Mouse (Mus musculus): ENCODE data around the gene Gm21732. TPM values are rescaled to one million over a fixed set of nuclear protein-coding genes. Genes with fewer than 3 reads are reported as not detected.
"Not testable (repeated sequence)": the region's sequence is repeated elsewhere in the genome, so short reads cannot be mapped to it uniquely, and the experiment has no call there.

The Gm21732 gene
- not detected in 2 replicates for polyA plus RNA-seq (2015; fragmentation: Nextera tagmentation; extraction: Ambion mirVana)

- not testable (repeated sequence) for H3K9ac ChIP-seq; H3K9me3 ChIP-seq (replicated peaks); H3K4me3 ChIP-seq; H3K36me3 ChIP-seq; H3K4me1 ChIP-seq (replicated peaks); H3K27me3 ChIP-seq; ATAC-seq (replicated peaks; ENCODE audit: insufficient number of reproducible peaks, insufficient read depth, low FRiP score, low read depth); H3K4me2 ChIP-seq; H3K27ac ChIP-seq
- WGBS: no CpG with 5 or more reads among the region's 2 CpGs
These were observed at the start of gene Gm21732 for GRCm38 (mm10) chrY:38575591-38575990. Gene Gm21732 (minus strand): TSS chrY:38575691.

Other genes starting within 250 kb of the Gm21732 start
- not detected in 2 replicates for gene Gm20897, start 73.5 kb downstream of the Gm21732 start, polyA plus RNA-seq (2015; fragmentation: Nextera tagmentation; extraction: Ambion mirVana)